Mouse (Mus musculus) megakaryocyte, embryonic 14.5 days (primary cell): ENCODE results near the gene Rapsn. TPM values are rescaled to one million over a fixed set of nuclear protein-coding genes. Genes with fewer than 3 reads are reported as not detected.

Source experiments
- H3K27me3 ChIP-seq: replicated peaks from 2 replicates; pipeline ENCODE3; 2012; ENCODE audit warnings: inconsistent platforms
- H3K36me3 ChIP-seq: replicated peaks from 2 replicates; pipeline ENCODE3; 2012; ENCODE audit warnings: low read length, inconsistent platforms, mixed read lengths
- H3K4me1 ChIP-seq: 2 replicates; pipeline ENCODE4 v1.6.1; 2012; ENCODE audit warnings: inconsistent platforms
- H3K4me3 ChIP-seq: replicated peaks from 2 replicates; pipeline ENCODE3; 2012; ENCODE audit warnings: moderate library complexity, mild to moderate bottlenecking, inconsistent platforms
- H3K9me3 ChIP-seq: 2 replicates; pipeline ENCODE4 v1.6.1; 2012; ENCODE audit warnings: inconsistent platforms
- FLI1 ChIP-seq: IDR thresholded peaks from 2 replicates; pipeline ENCODE4 v1.6.1; 2012; ENCODE audit warnings: low read length, inconsistent platforms, mixed read lengths
- GATA1 ChIP-seq: IDR thresholded peaks from 3 replicates; pipeline ENCODE4 v1.6.1; 2012; ENCODE audit warnings: mixed read lengths, low read length, inconsistent platforms, borderline replicate concordance
- polyA plus RNA-seq: library from polyadenylated mRNA; stranded (reverse); fragments of >175 nt; gene quantifications from 2 replicates; pipeline ENCODE4 v1.2.3, GENCODE M21; 2012; ENCODE audit warnings: low replicate concordance; ENCODE audit not compliant: insufficient read depth

Rapsn gene
- polyA plus RNA-seq, 1 experiment: 10.3 TPM

DNA sequence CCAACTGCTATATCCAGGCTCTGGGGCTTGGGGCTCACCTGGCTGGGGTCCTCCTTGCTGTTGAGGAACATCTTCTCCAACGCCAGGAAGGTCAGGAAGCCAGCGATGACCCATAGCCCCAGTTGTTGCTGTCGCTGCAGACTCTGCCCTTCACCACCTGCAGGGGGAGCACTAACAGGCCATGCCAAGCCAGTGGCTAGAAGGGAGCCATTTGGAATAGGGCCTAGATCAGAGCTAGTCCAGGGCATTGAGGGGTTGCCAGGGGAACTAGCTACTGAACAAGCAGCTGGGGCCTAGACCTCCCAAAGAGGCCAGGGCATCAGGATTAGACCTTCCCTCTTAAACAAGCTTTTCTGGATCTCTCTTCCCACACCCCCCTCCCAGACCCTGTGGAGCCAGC is 30.1 kb downstream of the Rapsn start:
- TF ChIP-seq GATA1 (no peak), FLI1 (no peak)
- H3K9me3 ChIP-seq: no peaks in the 10 kb centered on the region
- peaks cover 39% of the 10 kb centered on the region for H3K4me1 ChIP-seq
- peaks cover 84% of the 10 kb centered on the region for H3K36me3 ChIP-seq
- H3K27me3 ChIP-seq: no peaks in the 10 kb centered on the region
- H3K4me3 ChIP-seq: no peak overlapping the region

DNA sequence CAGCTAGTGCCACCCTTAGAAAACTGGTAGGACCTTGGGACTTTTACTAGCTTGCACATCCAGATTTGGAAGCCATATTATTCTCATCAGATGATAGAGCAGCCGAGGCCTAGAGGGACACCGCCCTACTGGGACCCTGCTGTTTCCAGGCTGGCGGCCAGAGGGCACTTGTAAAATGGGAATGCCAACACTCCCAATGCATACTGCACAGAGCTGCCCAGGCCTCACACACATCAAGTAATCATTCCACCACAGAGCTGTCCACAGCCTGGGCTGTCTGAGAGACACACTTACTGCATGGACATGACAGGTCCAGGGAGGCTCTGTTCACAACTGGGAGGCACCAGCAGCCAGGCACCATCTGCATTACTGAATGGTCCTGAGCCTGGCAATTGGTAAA is 31.0 kb downstream of the Rapsn start:
- peaks cover 40% of the 10 kb centered on the region for H3K4me1 ChIP-seq
- H3K27me3 ChIP-seq: no peaks in the 10 kb centered on the region
- peaks cover 75% of the 10 kb centered on the region for H3K36me3 ChIP-seq
- H3K4me3 ChIP-seq: no peak overlapping the region
- no peaks in the 10 kb centered on the region for H3K9me3 ChIP-seq
- TF ChIP-seq FLI1 (no peak), GATA1 (no peak)

DNA sequence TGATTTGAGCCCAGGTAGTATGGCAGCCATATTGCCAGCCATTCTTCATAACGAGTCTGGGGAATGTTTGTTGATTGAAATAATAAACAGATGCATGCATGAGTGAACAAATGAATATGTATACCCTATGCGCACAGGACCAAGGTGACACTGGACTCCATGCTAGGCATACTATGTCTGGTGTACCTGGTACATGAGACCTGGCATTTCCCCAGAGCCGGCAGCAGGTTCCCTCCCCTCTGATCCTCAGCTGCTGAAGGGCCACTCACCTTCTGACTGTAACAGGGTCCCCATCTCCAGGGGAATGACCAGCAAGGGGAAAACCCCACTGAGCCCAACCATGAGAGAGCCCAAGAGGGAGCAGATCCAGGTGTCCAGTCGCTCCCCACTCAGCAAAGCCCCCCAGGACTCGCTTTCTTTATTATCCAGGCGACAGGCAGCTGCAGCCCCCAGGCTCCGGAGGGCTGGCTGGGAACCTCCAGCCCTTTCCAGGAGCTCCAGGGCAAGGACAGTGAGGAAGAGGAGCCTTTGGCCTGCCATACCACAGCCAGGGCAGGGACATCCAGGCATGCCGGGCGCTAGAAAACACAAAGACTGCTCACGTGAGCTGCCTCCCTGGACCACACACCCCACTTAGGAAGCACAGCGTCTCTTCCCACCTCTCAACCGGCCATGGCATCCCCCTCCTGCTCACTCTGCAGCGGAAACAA is 32.9 kb downstream of the Rapsn start:
- TF ChIP-seq GATA1 (no peak), FLI1 (no peak)
- H3K4me3 ChIP-seq: peak overlapping the region; percentile 97
- H3K36me3 ChIP-seq: peaks cover 56% of the 10 kb centered on the region

GRCm38 (mm10) chr2:91068872-91069165 is 33.4 kb downstream of the Rapsn start:
- H3K9me3 ChIP-seq: no peaks in the 10 kb centered on the region
- no peaks in the 10 kb centered on the region for H3K27me3 ChIP-seq
- H3K4me3 ChIP-seq: peak overlapping the region; percentile 97
- peaks cover 50% of the 10 kb centered on the region for H3K4me1 ChIP-seq
- H3K36me3 ChIP-seq: peaks cover 51% of the 10 kb centered on the region
- TF ChIP-seq FLI1 (no peak), GATA1 (no peak)

More for the DNA sequence above, 32.9 kb downstream of the Rapsn start:
- no peaks in the 10 kb centered on the region for H3K9me3 ChIP-seq
- no peaks in the 10 kb centered on the region for H3K27me3 ChIP-seq
- H3K4me1 ChIP-seq: peaks cover 50% of the 10 kb centered on the region

DNA sequence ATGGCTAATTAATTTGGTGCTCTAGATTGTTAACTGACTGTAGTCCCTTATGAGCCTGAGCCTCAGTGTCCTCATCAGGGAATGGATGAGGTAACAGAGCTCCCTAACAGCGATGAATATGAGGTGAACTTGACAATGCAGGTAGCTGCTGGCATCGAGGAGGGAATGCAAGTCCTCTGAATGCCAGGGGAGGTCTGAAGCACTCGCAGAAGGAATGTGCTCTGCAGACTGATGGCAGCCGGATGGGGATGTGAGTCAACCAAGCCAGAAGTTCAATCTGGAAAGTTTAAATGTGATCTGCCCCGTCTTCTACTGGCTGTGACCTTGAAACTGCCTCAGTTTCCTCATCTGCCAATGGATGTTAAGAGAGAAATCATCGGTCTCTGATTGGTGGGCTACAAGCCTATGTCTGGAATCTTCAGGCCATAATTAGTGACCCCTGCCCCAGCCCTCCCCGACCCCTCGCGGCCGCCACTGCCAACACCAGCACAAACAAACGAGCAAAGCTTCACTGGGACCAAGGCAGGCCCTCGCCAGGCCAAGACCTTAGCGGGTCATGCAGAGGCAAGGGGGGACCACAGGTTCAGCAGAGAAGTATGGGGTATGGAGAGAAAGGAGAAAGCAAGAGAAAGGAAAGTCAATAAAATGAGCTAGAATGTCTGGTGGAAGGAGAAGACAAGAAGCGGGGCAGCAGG is 34.0 kb downstream of the Rapsn start:
- peaks cover 50% of the 10 kb centered on the region for H3K4me1 ChIP-seq
- TF ChIP-seq FLI1 (no peak), GATA1 (no peak)

DNA sequence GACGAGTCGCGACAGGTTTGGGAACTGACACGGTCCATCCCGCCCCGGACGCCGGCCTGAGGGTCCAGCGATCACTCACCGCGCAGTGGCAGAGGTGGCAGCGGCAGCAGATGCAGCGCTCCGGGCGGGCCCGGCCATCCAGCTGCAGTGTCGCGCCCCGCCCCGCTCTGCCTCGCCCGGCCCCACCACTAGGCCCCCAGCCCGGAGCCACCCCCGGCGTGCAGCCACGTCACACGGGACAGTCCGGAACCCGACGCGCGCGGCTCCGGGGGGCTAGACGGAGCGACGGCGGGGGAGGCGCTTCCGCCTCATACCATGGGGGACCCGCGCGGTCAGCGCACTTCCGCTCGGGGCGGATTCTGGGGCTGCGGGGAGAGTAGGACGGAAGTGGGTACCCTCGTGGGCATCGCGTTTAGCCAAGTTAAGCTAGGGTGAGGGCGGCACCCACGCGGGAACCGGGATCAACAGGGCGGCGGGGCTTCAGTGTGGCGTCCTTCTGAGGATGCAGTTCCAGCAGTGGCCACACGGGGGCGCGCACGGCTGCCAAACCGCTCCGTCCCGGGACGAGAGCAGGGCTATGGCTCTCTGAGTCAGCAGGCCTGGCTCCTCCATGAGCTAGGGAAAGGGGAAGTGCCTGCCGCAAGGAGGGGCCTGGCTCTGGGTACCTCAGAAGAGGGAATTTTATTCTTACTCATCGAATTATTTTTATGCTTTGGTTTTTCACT is 34.8 kb downstream of the Rapsn start, which contains the start of gene Slc39a13:
Gene Slc39a13 (minus strand): TSS at position 342 of the 725 bp plus-strand sequence.
- H3K27me3 ChIP-seq: no peaks in the 10 kb centered on the region
- H3K36me3 ChIP-seq: peaks cover 37% of the 10 kb centered on the region
- H3K4me1 ChIP-seq: peaks cover 57% of the 10 kb centered on the region
- H3K9me3 ChIP-seq: no peaks in the 10 kb centered on the region
- peak within 1 kb of the TSS; percentile 97 for H3K4me3 ChIP-seq
- TF ChIP-seq FLI1: peak; percentile 44; the same call in 1 of the 2 replicates
- TF ChIP-seq GATA1: no peak

More for the DNA sequence above, 34.0 kb downstream of the Rapsn start:
- Histone ChIP-seq H3K36me3 (peaks cover 45% of the 10 kb centered on the region), H3K9me3 (no peaks in the 10 kb centered on the region), H3K27me3 (no peaks in the 10 kb centered on the region), H3K4me3 (peak overlapping the region; percentile 97)

- peaks cover 57% of the 10 kb centered on the region for H3K4me1 ChIP-seq
- no peaks in the 10 kb centered on the region for H3K9me3 ChIP-seq
- no peak for TF ChIP-seq FLI1
- TF ChIP-seq GATA1: no peak
- peaks cover 29% of the 10 kb centered on the region for H3K36me3 ChIP-seq
- peak overlapping the region; percentile 97 for H3K4me3 ChIP-seq
- H3K27me3 ChIP-seq: no peaks in the 10 kb centered on the region
Measured at GRCm38 (mm10) chr2:91071059-91071458, 35.6 kb downstream of the Rapsn start.

- no peaks in the 10 kb centered on the region for H3K27me3 ChIP-seq
- H3K36me3 ChIP-seq: peaks cover 18% of the 10 kb centered on the region
- no peaks in the 10 kb centered on the region for H3K9me3 ChIP-seq
- TF ChIP-seq GATA1: no peak
- no peak overlapping the region for H3K4me3 ChIP-seq
- peaks cover 58% of the 10 kb centered on the region for H3K4me1 ChIP-seq
Measured at GRCm38 (mm10) chr2:91072092-91072491, 36.7 kb downstream of the Rapsn start.

DNA sequence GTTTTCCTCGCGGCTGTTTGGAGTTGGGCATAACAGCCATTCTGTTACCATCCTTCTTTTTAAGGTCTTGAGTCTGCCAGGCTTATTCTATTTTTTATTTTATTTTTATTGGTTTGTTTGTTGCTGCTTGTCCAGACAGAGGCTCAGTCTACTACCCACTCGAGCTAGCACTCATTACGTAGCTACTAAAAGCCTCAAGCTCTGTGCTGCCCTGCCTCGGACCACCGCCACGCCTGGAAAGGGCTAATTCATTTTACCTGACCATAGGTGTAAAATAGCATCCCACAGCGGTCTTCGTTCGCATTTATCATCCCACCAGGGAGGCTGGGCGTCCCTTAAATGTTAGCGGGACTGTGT is 42.5 kb downstream of the Rapsn start:
- no peak overlapping the region for H3K4me3 ChIP-seq
- H3K9me3 ChIP-seq: no peaks in the 10 kb centered on the region
- peaks cover 64% of the 10 kb centered on the region for H3K4me1 ChIP-seq
- H3K36me3 ChIP-seq: no peaks in the 10 kb centered on the region
- H3K27me3 ChIP-seq: no peaks in the 10 kb centered on the region
- TF ChIP-seq GATA1: no peak
- no peak for TF ChIP-seq FLI1
